Comparison of ENCODE assay signal across 11 mouse cellular contexts in genomic region chr16:35564246-35564905, GRCm38 (mm10). TPM values are rescaled to one million over a fixed set of nuclear protein-coding genes. Genes with fewer than 3 reads are reported as not detected.
DNase-seq lines count a peak whose midpoint lies in the region; ATAC-seq lines count a peak whose summit lies in the region.
"Had no signal": no experiment of that assay in that cellular context is flagged by ENCODE, and none has a peak within 500 bp of the region (broad histone marks: within the 10 kb centered on the region; RNA-seq: fewer than 3 reads in every experiment).

No protein-coding gene starts in this region.

- peak overlapping the region; percentile 80 for H3K27ac ChIP-seq in forebrain, embryonic 10.5 days
- no peak overlapping the region for H3K27ac ChIP-seq in limb, embryonic 11.5 days (replicated peaks; ENCODE audit: low read depth, low read length)

- H3K4me3 ChIP-seq in forebrain, embryonic 10.5 days, result peak overlapping the region; percentile 19; the same call in 1 of the 2 replicates
- H3K4me3 ChIP-seq in limb, embryonic 11.5 days (ENCODE audit: low read depth, low read length), result no peak overlapping the region
- H3K4me3 ChIP-seq: myocyte had no signal

- H3K4me1 ChIP-seq in forebrain, embryonic 10.5 days, result peaks cover 67% of the 10 kb centered on the region
- peaks cover 4% of the 10 kb centered on the region; the same call in 1 of the 2 replicates for H3K4me1 ChIP-seq in limb, embryonic 11.5 days (ENCODE audit: control insufficient read depth, insufficient read depth, low read length)

- H3K9me3 ChIP-seq in forebrain, embryonic 10.5 days, result no peaks in the 10 kb centered on the region
- no peaks in the 10 kb centered on the region for H3K9me3 ChIP-seq in limb, embryonic 11.5 days (ENCODE audit: control insufficient read depth, low read length)

- H3K9ac ChIP-seq in limb, embryonic 11.5 days (ENCODE audit: low read length), result peak overlapping the region; percentile 35; the same call in 1 of the 2 replicates

- H3K4me2 ChIP-seq in limb, embryonic 11.5 days (ENCODE audit: low read depth, severe bottlenecking), result no peak overlapping the region
- H3K4me2 ChIP-seq: liver, embryonic 11.5 days had no signal

- H3K27me3 ChIP-seq in forebrain, embryonic 10.5 days (ENCODE audit: poor library complexity, severe bottlenecking), result no peaks in the 10 kb centered on the region; the same call in 1 of the 2 replicates
- H3K27me3 ChIP-seq in limb, embryonic 11.5 days (ENCODE audit: control insufficient read depth, insufficient read depth, low read length), result no peaks in the 10 kb centered on the region
- H3K27me3 ChIP-seq: Patski had no signal

- peaks cover 21% of the 10 kb centered on the region for H3K36me3 ChIP-seq in forebrain, embryonic 10.5 days (replicated peaks)
- H3K36me3 ChIP-seq in limb, embryonic 11.5 days (ENCODE audit: control insufficient read depth, insufficient read depth, low read length), result no peaks in the 10 kb centered on the region

- peak; percentile 85 for ATAC-seq in limb, embryonic 11.5 days (ENCODE audit: insufficient number of reproducible peaks, low FRiP score, low TSS enrichment, low read depth)
- ATAC-seq: Patski had no signal

- 53% methylated on average over 22 of the region's 22 CpGs for WGBS in forebrain, embryonic 10.5 days
- 68% methylated on average over 22 of the region's 22 CpGs for WGBS in limb, embryonic 11.5 days

- peak; percentile 44 for DNase-seq in right cerebral cortex, postnatal 4 days
- no peak for DNase-seq in right cerebral cortex, adult 2 months (ENCODE audit: low spot score in 2 of 2)
- DNase-seq in forebrain, embryonic 10.5 days (ENCODE audit: extremely low spot score, low spot score), result peak; percentile 77
- peak; percentile 79 for DNase-seq in limb, embryonic 11.5 days (ENCODE audit: low spot score)
- no peak for DNase-seq in cerebellum, postnatal 4 days (ENCODE audit: low spot score in 2 of 2)
- no peak for DNase-seq in cerebellum, adult 8-10 months
- no peak for DNase-seq in thymus, postnatal 25 days
- DNase-seq: kidney, adult 8-10 months had no signal

RNA-seq across cellular contexts. Expression of gene Sema5b, which starts 23.4 kb away (rescaled TPM):
- polyA plus RNA-seq in forebrain, embryonic 10.5 days (2016; fragmentation: Nextera tagmentation; extraction: Ambion mirVana), result 35.7 and 37.5 TPM in 2 replicates
- 2.2 and 2.6 TPM in 2 replicates for polyA plus RNA-seq in limb, embryonic 11.5 days (2014; fragmentation: Nextera tagmentation; extraction: Ambion mirVana)
- polyA plus RNA-seq: myocyte had no signal

Comparison
In these comparisons a context has a peak if more than half of its experiments do, and no peak if none do; other contexts are left out.
1. DNase-seq: peak in right cerebral cortex, postnatal 4 days (single experiment), forebrain, embryonic 10.5 days (single experiment) and limb, embryonic 11.5 days (single experiment); none in right cerebral cortex, adult 2 months (0 of 2), cerebellum, postnatal 4 days (0 of 2), cerebellum, adult 8-10 months (single experiment) and thymus, postnatal 25 days (single experiment).
2. RNA of gene Sema5b, which starts 23.4 kb away (polyA plus RNA-seq): 35.7 to 37.5 TPM in forebrain, embryonic 10.5 days; 2.2 to 2.6 TPM in limb, embryonic 11.5 days; every median in the first group is over 10 times any median in the second.